Mouse (Mus musculus): Measurements from ENCODE around the gene Il12rb1. TPM values are rescaled to one million over a fixed set of nuclear protein-coding genes. Genes with fewer than 3 reads are reported as not detected.

The Il12rb1 gene
- polyA plus RNA-seq, 1 experiment from 2014 or later, result not detected

- 96% methylated on average over 2 of the region's 2 CpGs for WGBS
- no peak overlapping the region for H3K9ac ChIP-seq
- H3K9me3 ChIP-seq (ENCODE audit: control insufficient read depth, low read length), result no peaks in the 10 kb centered on the region
- no peak for DNase-seq (ENCODE audit: low spot score)
- H3K27ac ChIP-seq, result no peak overlapping the region
- no peak overlapping the region for H3K4me2 ChIP-seq (replicated peaks)
- ATAC-seq (ENCODE audit: low FRiP score), result no peak
- peaks cover 19% of the 10 kb centered on the region for H3K27me3 ChIP-seq (ENCODE audit: control insufficient read depth, insufficient read depth, low read length)
- no peaks in the 10 kb centered on the region; the same call in 1 of the 2 replicates for H3K36me3 ChIP-seq (replicated peaks; ENCODE audit: control insufficient read depth, insufficient read depth)
- H3K4me3 ChIP-seq (replicated peaks; ENCODE audit: low read length), result no peak overlapping the region
- H3K4me1 ChIP-seq (replicated peaks; ENCODE audit: control insufficient read depth, insufficient read depth, low read length), result peaks cover 38% of the 10 kb centered on the region
Observed at GRCm38 (mm10) chr8:70794215-70794614, 14.0 kb upstream of the Il12rb1 start.

GRCm38 (mm10) chr8:70795370-70795769 lies 12.9 kb upstream of the Il12rb1 start:
- no peak for ATAC-seq (ENCODE audit: low FRiP score)
- Histone ChIP-seq H3K9me3 (ENCODE audit: control insufficient read depth, low read length) (no peaks in the 10 kb centered on the region), H3K9ac (no peak overlapping the region), H3K4me2 (replicated peaks) (no peak overlapping the region), H3K27me3 (ENCODE audit: control insufficient read depth, insufficient read depth, low read length) (peaks cover 28% of the 10 kb centered on the region), H3K4me3 (replicated peaks; ENCODE audit: low read length) (no peak overlapping the region), H3K4me1 (replicated peaks; ENCODE audit: control insufficient read depth, insufficient read depth, low read length) (peaks cover 38% of the 10 kb centered on the region), H3K27ac (no peak overlapping the region), H3K36me3 (replicated peaks; ENCODE audit: control insufficient read depth, insufficient read depth) (no peaks in the 10 kb centered on the region)
- WGBS, result 91% methylated on average over 2 of the region's 2 CpGs
- DNase-seq (ENCODE audit: low spot score), result no peak

- H3K27ac ChIP-seq, result no peak overlapping the region
- peak overlapping the region; percentile 68 for H3K9ac ChIP-seq
- no peaks in the 10 kb centered on the region for H3K36me3 ChIP-seq (replicated peaks; ENCODE audit: control insufficient read depth, insufficient read depth)
- ATAC-seq (ENCODE audit: low FRiP score) (no peak), DNase-seq (ENCODE audit: low spot score) (no peak)
- peaks cover 28% of the 10 kb centered on the region for H3K27me3 ChIP-seq (ENCODE audit: control insufficient read depth, insufficient read depth, low read length)
- H3K4me2 ChIP-seq (replicated peaks), result peak overlapping the region; percentile 82
- peaks cover 30% of the 10 kb centered on the region for H3K4me1 ChIP-seq (replicated peaks; ENCODE audit: control insufficient read depth, insufficient read depth, low read length)
- peak overlapping the region; percentile 50 for H3K4me3 ChIP-seq (replicated peaks; ENCODE audit: low read length)
- no peaks in the 10 kb centered on the region for H3K9me3 ChIP-seq (ENCODE audit: control insufficient read depth, low read length)
- 3% methylated on average over 54 of the region's 54 CpGs for WGBS
Observed at GRCm38 (mm10) chr8:70796403-70797080, 11.7 kb upstream of the Il12rb1 start.

- H3K9ac ChIP-seq, result peak overlapping the region; percentile 68
- H3K4me1 ChIP-seq (replicated peaks; ENCODE audit: control insufficient read depth, insufficient read depth, low read length), result peaks cover 25% of the 10 kb centered on the region
- DNase-seq (ENCODE audit: low spot score) (peak; percentile 82), ATAC-seq (ENCODE audit: low FRiP score) (peak; percentile 86)
- no peaks in the 10 kb centered on the region for H3K9me3 ChIP-seq (ENCODE audit: control insufficient read depth, low read length)
- H3K27me3 ChIP-seq (ENCODE audit: control insufficient read depth, insufficient read depth, low read length), result peaks cover 32% of the 10 kb centered on the region
- peak overlapping the region; percentile 50 for H3K4me3 ChIP-seq (replicated peaks; ENCODE audit: low read length)
- H3K36me3 ChIP-seq (replicated peaks; ENCODE audit: control insufficient read depth, insufficient read depth), result no peaks in the 10 kb centered on the region
- under 1% methylated on average over 56 of the region's 57 CpGs for WGBS
- peak overlapping the region; percentile 82 for H3K4me2 ChIP-seq (replicated peaks)
- no peak overlapping the region for H3K27ac ChIP-seq
Observed at GRCm38 (mm10) chr8:70797081-70798070, 10.9 kb upstream of the Il12rb1 start.

GRCm38 (mm10) chr8:70798281-70798680 lies 10.0 kb upstream of the Il12rb1 start:
- 14% methylated on average over 15 of the region's 15 CpGs for WGBS
- Histone ChIP-seq H3K36me3 (replicated peaks; ENCODE audit: control insufficient read depth, insufficient read depth) (no peaks in the 10 kb centered on the region), H3K9ac (peak overlapping the region; percentile 68; the same call in 1 of the 2 replicates), H3K27ac (no peak overlapping the region), H3K4me2 (replicated peaks) (peak overlapping the region; percentile 82), H3K4me3 (replicated peaks; ENCODE audit: low read length) (peak overlapping the region; percentile 50), H3K27me3 (ENCODE audit: control insufficient read depth, insufficient read depth, low read length) (peaks cover 39% of the 10 kb centered on the region), H3K4me1 (replicated peaks; ENCODE audit: control insufficient read depth, insufficient read depth, low read length) (peaks cover 18% of the 10 kb centered on the region), H3K9me3 (ENCODE audit: control insufficient read depth, low read length) (no peaks in the 10 kb centered on the region)
- DNase-seq (ENCODE audit: low spot score), result no peak
- no peak for ATAC-seq (ENCODE audit: low FRiP score)

GRCm38 (mm10) chr8:70800648-70801047 lies 7.6 kb upstream of the Il12rb1 start:
- Histone ChIP-seq H3K9me3 (ENCODE audit: control insufficient read depth, low read length) (no peaks in the 10 kb centered on the region), H3K9ac (no peak overlapping the region), H3K4me1 (replicated peaks; ENCODE audit: control insufficient read depth, insufficient read depth, low read length) (0 out of 2 replicates have a peak, but pooled peaks cover 16% of the 10 kb centered on the region), H3K27me3 (ENCODE audit: control insufficient read depth, insufficient read depth, low read length) (peaks cover 51% of the 10 kb centered on the region), H3K27ac (no peak overlapping the region), H3K4me2 (replicated peaks) (no peak overlapping the region), H3K36me3 (replicated peaks; ENCODE audit: control insufficient read depth, insufficient read depth) (no peaks in the 10 kb centered on the region), H3K4me3 (replicated peaks; ENCODE audit: low read length) (no peak overlapping the region)
- WGBS, result 36% methylated on average over 9 of the region's 10 CpGs
- ATAC-seq (ENCODE audit: low FRiP score) (no peak), DNase-seq (ENCODE audit: low spot score) (no peak)

- no peaks in the 10 kb centered on the region for H3K9me3 ChIP-seq (ENCODE audit: control insufficient read depth, low read length)
- H3K9ac ChIP-seq, result no peak overlapping the region
- H3K4me1 ChIP-seq (replicated peaks; ENCODE audit: control insufficient read depth, insufficient read depth, low read length), result 0 out of 2 replicates have a peak, but pooled peaks cover 16% of the 10 kb centered on the region
- ATAC-seq (ENCODE audit: low FRiP score) (no peak), DNase-seq (ENCODE audit: low spot score) (no peak)
- H3K27me3 ChIP-seq (ENCODE audit: control insufficient read depth, insufficient read depth, low read length), result peaks cover 53% of the 10 kb centered on the region
- H3K4me3 ChIP-seq (replicated peaks; ENCODE audit: low read length), result no peak overlapping the region
- no peaks in the 10 kb centered on the region for H3K36me3 ChIP-seq (replicated peaks; ENCODE audit: control insufficient read depth, insufficient read depth)
- no peak overlapping the region for H3K27ac ChIP-seq
- 24% methylated on average over 15 of the region's 15 CpGs for WGBS
- no peak overlapping the region for H3K4me2 ChIP-seq (replicated peaks)
Observed at GRCm38 (mm10) chr8:70801156-70801555, 7.1 kb upstream of the Il12rb1 start.

GRCm38 (mm10) chr8:70801830-70802229 lies 6.4 kb upstream of the Il12rb1 start:
- H3K27me3 ChIP-seq (ENCODE audit: control insufficient read depth, insufficient read depth, low read length), result peaks cover 54% of the 10 kb centered on the region
- H3K4me2 ChIP-seq (replicated peaks), result no peak overlapping the region
- ATAC-seq (ENCODE audit: low FRiP score), result no peak
- no peaks in the 10 kb centered on the region for H3K36me3 ChIP-seq (replicated peaks; ENCODE audit: control insufficient read depth, insufficient read depth)
- no peak overlapping the region for H3K4me3 ChIP-seq (replicated peaks; ENCODE audit: low read length)
- H3K4me1 ChIP-seq (replicated peaks; ENCODE audit: control insufficient read depth, insufficient read depth, low read length), result 0 out of 2 replicates have a peak, but pooled peaks cover 12% of the 10 kb centered on the region
- H3K9me3 ChIP-seq (ENCODE audit: control insufficient read depth, low read length), result no peaks in the 10 kb centered on the region
- no peak overlapping the region for H3K9ac ChIP-seq
- no peak overlapping the region for H3K27ac ChIP-seq
- no peak for DNase-seq (ENCODE audit: low spot score)
- 84% methylated on average over 1 of the region's 1 CpGs for WGBS

Measured in hindbrain, embryonic 14.5 days (tissue).